Mouse (Mus musculus) spleen, postnatal 14 days (tissue): Measurements from ENCODE around the gene Bckdha.
A peak's percentile ranks its signal among the peaks of the same experiment; 100 is the strongest.

Experiments
- DNase-seq, 2 experiments: peaks; one replicate each; pipeline ENCODE4 v3.0.0; 2021 to 2022; ENCODE audit warnings: low spot score in 2 of 2

Bckdha gene

GRCm38 (mm10) chr7:25645074-25645473, 13.7 kb downstream of the Bckdha start:
- DNase-seq, result no peak

DNA sequence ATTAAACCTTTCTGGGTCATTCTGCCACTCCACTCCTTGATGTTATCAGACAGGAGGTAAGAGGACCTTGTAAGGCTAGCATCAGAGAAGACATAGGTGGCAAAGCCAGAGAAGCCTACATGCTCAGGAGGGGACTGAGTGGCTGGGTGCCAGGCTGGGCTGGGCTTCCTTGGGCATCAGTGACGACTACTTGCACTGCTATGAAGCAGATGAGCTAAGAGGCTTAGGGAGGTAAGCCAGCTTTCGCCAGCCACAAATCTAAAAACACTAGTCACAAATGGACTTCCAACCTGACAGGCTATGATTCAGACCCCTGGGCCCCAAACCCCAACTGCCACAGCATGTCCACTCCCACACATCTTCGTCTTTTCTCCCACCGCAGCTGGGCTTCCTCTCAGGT, 14.2 kb downstream of the Bckdha start:
- DNase-seq, result no peak

DNA sequence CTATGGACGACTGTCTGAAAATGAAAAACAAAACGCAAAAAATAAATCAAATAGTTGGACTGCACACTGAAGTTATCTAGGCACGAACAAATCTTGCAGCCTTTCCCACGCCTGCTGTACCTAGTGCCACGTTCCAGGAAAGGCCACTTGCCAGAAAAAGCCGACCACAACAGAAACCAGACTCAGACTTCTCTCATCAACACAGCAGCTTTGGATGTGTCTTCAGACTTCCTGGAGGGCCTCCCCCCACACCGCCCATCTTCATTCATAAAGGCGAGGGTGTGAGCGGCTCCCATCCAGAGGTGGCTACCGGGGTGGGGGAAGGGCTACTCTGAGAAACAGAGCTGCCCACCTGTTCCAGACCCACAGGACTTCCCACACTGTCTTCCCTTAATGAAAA, 14.6 kb downstream of the Bckdha start:
- no peak for DNase-seq

- DNase-seq, result no peak
Measured at GRCm38 (mm10) chr7:25639754-25640153, 19.0 kb downstream of the Bckdha start.

DNA sequence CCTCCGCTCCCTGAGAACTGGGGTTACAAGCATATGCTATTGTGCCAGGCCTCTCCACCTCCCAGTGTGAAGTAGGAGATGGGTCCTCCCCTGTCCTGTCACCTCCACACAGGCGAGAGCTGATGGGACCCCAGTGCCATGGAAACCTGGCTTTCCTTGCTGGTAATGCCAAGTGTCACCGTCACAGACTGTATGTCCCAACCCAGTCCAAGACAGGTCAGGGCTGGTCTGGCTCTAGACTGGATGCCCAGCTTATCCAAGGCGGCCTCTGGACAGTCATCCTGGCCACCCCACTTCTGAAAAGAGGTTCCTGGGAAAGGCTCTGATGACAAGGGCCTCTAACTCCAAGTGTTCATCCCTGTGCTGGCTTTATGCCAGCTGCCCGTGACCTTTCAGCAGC, 21.7 kb downstream of the Bckdha start:
- no peak for DNase-seq

- peak; percentile 47 to 64 for DNase-seq
Measured at GRCm38 (mm10) chr7:25636373-25636772, 22.4 kb downstream of the Bckdha start.

DNA sequence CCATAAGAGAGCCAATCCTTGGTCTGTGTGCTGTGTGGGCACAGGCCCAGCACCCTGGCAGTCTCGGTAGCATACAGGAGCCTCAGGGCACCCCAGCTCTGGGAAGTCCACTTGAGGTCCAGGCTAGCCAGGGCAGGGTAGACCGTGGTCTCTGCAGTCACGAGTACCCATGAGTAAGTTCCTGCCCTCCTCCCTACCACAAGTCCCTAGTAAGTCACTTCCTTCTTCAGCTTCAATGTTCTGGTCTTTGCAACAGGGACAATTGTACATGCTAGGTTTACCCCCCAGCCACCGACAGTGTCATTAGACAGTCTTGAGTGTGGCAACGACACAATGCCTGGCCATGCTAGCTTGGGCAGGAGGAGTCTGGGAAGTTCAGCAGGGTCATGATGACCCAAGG, 26.1 kb downstream of the Bckdha start:
- no peak for DNase-seq

DNA sequence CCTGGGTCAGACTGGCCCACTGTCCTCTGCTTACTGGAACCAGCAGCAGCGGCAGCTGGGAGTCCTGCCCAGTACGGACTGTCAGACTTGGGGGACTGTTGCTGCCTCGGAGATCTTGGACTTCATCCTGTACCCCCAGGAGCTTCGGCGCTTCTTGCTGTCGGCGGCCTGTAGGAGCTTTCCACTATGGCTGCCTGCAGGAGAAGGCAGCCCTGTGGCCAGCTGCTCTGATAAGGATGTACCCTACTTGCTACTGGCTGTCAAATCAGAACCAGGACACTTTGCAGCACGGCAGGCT, 30.5 kb downstream of the Bckdha start:
- DNase-seq, result no peak

GRCm38 (mm10) chr7:25627431-25628322, 31.1 kb downstream of the Bckdha start:
- peak; percentile 29 to 58 for DNase-seq

DNA sequence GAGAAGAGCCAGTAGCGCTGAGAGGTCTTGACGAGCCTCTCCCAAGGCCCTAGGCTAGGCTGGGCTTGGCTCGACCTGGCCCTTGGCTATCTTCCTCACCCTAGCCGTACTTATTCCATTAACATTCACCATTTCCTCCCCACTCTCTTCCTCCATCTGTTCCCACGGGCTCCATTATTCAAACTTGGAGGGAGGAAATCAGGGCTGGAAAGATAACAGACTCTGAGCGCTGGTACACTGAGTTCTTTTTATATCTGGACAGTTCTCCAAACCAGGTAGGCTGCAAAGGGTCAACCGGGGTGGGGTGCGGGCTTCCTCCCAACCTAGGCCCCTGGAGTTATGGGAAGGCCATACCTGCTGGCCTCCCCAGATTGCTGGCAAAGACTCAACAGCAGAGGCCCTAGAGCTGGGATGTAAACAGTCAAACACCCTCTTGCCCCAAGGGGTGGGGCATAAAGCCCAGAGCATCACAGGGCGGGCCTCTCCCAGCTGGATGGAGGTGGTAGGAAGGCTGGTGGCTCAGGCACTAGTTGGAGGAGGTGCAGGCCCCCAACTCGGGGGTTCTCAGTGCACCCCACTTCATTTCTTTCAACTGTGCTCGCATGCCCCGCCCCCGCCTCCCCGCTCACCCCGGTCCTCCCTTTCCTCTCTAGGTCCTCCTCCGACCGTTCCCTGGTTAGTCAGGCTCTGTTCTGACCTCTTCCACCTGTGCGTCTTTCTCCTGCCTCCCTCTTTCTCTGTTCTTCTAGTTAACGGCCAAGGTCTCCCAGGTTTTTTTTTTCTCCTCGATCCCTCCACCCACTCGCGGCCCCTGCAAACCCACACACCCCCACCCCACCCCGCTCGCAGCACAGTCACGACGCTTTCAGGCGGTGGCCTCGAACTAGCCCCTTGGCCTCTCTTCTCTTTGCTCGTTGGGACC, 32.0 kb downstream of the Bckdha start, which contains the start of gene B3gnt8:
Gene B3gnt8 (plus strand): TSS at position 146 of the 922 bp plus-strand sequence.
- no peak for DNase-seq

DNA sequence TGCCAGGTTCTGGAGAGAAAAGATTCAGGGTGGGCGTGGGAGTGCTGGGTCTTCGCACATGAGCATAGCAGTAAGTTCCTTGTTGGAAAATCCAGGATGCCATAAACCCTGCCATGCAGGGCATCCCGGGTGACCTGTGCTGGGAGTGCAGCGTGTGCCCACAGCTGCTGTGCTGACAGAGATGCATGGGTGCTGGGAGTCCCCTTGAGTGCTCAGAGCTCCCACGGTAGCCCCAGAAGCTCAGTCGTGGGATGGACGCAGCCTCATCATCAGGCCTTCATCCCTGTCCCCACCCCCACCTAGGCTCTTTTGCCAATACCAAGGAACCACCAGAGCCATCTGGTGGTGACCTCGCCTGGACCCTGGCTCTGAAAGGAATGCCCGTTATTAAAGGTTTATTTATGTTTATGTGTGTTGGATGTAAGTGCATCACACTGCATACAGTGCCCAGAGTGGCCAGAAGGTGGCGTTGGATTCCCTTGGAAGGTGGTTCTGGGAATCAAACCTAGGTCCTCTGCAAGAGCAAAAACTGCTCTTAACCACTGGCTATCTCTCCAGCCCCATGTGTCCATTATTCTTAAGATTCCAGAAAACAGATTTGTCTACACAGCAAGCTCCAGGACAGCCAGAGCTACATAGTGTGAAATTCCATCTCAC, 33.1 kb downstream of the Bckdha start:
- DNase-seq, result peak in 1 of 2 experiments; percentile 53

DNA sequence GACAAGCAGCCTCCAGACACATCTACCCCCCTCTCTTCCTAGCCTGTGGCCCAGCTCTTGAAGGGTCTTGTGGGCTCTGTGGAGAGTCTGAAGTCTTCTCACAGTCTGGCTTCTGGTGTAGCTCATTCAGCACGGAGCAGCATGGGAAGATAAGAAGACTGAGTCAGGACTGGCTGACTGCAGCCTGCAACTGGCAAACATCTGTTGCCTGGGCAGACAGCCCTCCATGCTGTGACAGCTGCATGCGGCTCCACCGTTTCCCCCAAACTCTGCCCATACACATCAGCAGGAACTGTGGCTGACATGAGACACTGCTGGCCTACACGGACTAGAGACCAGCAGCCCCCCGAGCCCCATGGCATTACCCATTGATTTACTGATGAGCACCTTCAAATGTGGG, 33.9 kb downstream of the Bckdha start:
- DNase-seq, result no peak

DNA sequence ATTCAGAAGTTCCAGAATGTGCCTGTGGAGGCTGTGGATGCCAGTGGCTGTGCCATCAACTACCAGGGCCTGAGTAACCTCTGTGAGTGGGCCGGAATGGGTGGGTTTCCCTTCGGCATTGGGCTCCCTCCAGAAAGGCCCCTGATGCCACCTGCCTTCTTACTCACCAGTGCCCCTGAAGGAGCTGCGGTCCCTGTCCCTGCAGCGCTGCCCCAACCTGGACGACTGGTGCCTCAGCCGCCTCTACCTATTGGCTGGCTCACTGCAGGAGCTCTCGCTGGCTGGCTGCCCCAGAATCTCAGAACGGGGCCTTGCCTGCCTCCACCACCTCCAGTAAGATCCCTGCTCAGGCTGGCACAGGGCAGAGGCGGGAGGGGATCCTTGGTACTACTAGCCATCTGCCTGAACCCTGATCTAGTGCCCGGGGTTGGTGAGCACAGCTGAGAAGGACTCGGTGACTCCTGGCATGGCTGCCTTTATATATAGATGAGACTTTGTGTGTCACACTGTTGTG, 34.9 kb downstream of the Bckdha start:
- no peak for DNase-seq

DNA sequence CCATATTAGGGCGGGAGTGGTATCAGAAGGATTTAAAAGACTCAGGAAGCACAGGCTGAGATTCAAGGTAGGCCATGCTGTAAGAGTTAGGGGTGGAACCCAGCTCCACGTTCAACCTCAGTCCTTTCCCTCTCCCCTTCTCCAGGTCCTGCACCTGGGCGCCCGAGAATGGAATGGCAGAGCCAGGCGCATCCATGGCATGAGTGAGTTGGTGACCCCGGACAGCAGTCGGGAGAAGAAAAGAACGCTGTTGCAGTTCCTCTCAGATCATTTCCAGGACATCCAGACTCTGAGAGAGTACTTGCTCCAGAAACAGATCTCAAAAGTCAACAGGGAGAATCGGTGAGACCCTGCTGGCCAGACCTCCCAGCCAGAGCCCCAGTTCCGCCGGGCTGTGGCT, 38.0 kb downstream of the Bckdha start:
- DNase-seq, result no peak

GRCm38 (mm10) chr7:25620101-25620500, 38.7 kb downstream of the Bckdha start:
- no peak for DNase-seq

DNA sequence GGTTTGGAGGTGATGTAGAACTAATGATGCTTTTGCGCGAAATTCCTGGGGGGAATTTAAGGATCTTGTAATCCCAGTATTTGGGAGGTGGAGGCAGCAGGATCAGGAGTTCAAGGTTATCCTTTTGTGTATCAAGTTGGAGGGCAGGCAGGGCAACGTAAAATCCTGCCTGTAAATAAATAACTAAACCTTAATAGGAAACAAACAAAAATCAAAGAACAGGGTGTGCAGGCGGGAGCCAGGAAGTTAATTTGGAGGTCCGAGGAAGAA, 39.1 kb downstream of the Bckdha start:
- DNase-seq, result no peak

- peak; percentile 83 to 88 for DNase-seq
Measured at GRCm38 (mm10) chr7:25618865-25619721, 39.7 kb downstream of the Bckdha start, which contains the start of gene Dmac2. Dmac2 (plus strand) TSS chr7:25619414.

DNA sequence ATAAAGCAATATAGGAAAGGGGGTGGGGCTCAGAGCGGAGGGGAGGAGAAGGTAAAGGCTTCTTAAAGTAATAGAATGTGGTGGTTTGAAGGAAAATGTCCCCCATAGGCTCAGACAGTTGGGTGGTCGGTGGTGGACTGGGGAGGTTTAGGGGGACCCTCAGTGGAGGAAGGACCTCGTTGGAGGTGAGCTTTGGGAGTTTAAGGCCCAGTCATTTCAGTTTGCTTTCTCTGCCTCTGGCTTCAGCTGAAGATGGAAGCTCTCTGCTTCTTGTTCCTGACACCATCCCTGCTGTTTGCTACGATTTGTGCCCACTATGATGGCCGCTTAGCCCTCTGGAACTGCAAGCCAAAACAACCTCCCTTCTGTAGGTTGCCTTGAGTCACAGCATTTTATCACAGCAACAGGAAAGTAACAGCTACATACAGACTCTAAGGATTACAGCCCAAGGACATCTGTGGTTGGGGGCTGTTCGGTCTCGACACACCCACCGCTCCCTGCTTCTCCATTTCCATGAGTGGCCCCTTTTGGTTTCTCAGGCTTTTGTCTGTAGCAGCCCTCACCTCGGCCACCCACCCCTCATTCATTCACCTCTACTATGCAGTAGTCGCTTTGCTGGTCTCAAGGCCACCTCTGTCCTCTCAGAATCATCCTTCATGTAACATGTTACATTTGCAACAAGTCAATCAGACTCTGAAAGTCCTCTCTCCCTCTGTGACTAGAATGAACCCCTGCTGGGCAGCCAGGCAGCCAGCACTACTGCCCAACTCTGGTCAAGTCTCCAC, 41.2 kb downstream of the Bckdha start:
- peak in 1 of 2 experiments; percentile 3 for DNase-seq

GRCm38 (mm10) chr7:25615706-25616011, 43.1 kb downstream of the Bckdha start, which contains the start of gene Erich4:
Erich4 (minus strand) TSS chr7:25615892.
- no peak for DNase-seq
